Mouse (Mus musculus) cerebellum, adult 9-11 months (tissue): ENCODE measurements around the gene Pacrg.

Experiments
- DNase-seq: peaks from one replicate; pipeline ENCODE4 v3.0.0; 2022

The Pacrg gene

GRCm38 (mm10) chr17:10365501-10366482 is 474.3 kb downstream of the Pacrg start:
- no peak for DNase-seq

- DNase-seq = no peak
These were observed 477.0 kb downstream of the Pacrg start for GRCm38 (mm10) chr17:10363151-10363550.

- no peak for DNase-seq
These were observed 478.2 kb downstream of the Pacrg start for GRCm38 (mm10) chr17:10361882-10362291.

- no peak for DNase-seq
These were observed 479.4 kb downstream of the Pacrg start for GRCm38 (mm10) chr17:10360738-10361137.

- no peak for DNase-seq
These were observed 480.6 kb downstream of the Pacrg start for GRCm38 (mm10) chr17:10359466-10359865.

GRCm38 (mm10) chr17:10357348-10357747 is 482.8 kb downstream of the Pacrg start:
- DNase-seq = no peak

GRCm38 (mm10) chr17:10356294-10356693 is 483.8 kb downstream of the Pacrg start:
- DNase-seq = no peak

- DNase-seq = no peak
These were observed 484.4 kb downstream of the Pacrg start for GRCm38 (mm10) chr17:10355746-10356145.
